Mouse (Mus musculus): ENCODE measurements around the gene Adk.

- TF ChIP-seq TAL1 (IDR thresholded peaks at IDR 0.05; ENCODE audit: low read length), result no peak
- TF ChIP-seq GATA1 (IDR thresholded peaks at IDR 0.05; ENCODE audit: low read length), result no peak
Observed at GRCm38 (mm10) chr14:21410769-21411477, 358.5 kb downstream of the Adk start.

Data from erythroblast, embryonic 14.5 days (primary cell).